Mouse (Mus musculus): ENCODE results near the gene Glyat.

- TF ChIP-seq CTCF (IDR thresholded peaks at IDR 0.05; ENCODE audit: low read depth) (no peak), EP300 (optimal IDR thresholded peaks at IDR 0.05) (no peak)
Observed at GRCm38 (mm10) chr19:12598674-12599073, 34.4 kb upstream of the Glyat start.

Data from stomach, postnatal 0 days (tissue).